Mouse (Mus musculus) left cerebral cortex, postnatal 10 days (tissue): Measurements from ENCODE around the gene Btbd9. TPM values are rescaled to one million over a fixed set of nuclear protein-coding genes. Genes with fewer than 3 reads are reported as not detected.

ENCODE experiments used
- DNase-seq, 2 experiments: peaks; one replicate each; pipeline ENCODE4 v3.0.0; 2021 to 2022; ENCODE audit warnings: low spot score in 2 of 2, mixed read lengths in 1 of 2; ENCODE audit errors: extremely low spot score in 1 of 2
- intact Hi-C: fragments of 180-260 bp; cut with DNase I; formaldehyde crosslinking; loops from one replicate; pipeline ENCODE4 v1.15.1; 2025
- total RNA-seq, 2 experiments: library from RNA; stranded (reverse); gene quantifications; 2 replicates each; pipeline ENCODE4 v1.2.3; 2021

Btbd9 gene
- total RNA-seq, 2 experiments from 2014 or later = 88.7 to 93.1 TPM

GRCm38 (mm10) chr17:30439702-30440101, 136.6 kb downstream of the Btbd9 start:
- intact Hi-C loops = no loop called here

GRCm38 (mm10) chr17:30438786-30439185, 137.5 kb downstream of the Btbd9 start:
- intact Hi-C loops = no loop called here
- DNase-seq = no peak

More at GRCm38 (mm10) chr17:30439702-30440101, 136.6 kb downstream of the Btbd9 start:
- no peak for DNase-seq

GRCm38 (mm10) chr17:30436021-30436461, 140.2 kb downstream of the Btbd9 start:
- no peak for DNase-seq

GRCm38 (mm10) chr17:30435478-30435877, 140.8 kb downstream of the Btbd9 start:
- no peak for DNase-seq
- intact Hi-C loops = no loop called here

More at GRCm38 (mm10) chr17:30436021-30436461, 140.2 kb downstream of the Btbd9 start:
- intact Hi-C loops = no loop called here

GRCm38 (mm10) chr17:30432094-30432493, 144.2 kb downstream of the Btbd9 start:
- intact Hi-C loops = no loop called here
- DNase-seq = no peak

GRCm38 (mm10) chr17:30430961-30431640, 145.2 kb downstream of the Btbd9 start:
- DNase-seq = no peak
- intact Hi-C loops = no loop called here

- DNase-seq = no peak
- intact Hi-C loops = no loop called here
Measured at GRCm38 (mm10) chr17:30428661-30429060, 147.6 kb downstream of the Btbd9 start.

- intact Hi-C loops = no loop called here
- no peak for DNase-seq
Measured at GRCm38 (mm10) chr17:30423256-30423852, 152.9 kb downstream of the Btbd9 start.

GRCm38 (mm10) chr17:30422278-30422677, 154.0 kb downstream of the Btbd9 start:
- intact Hi-C loops = no loop called here
- no peak for DNase-seq

- no peak for DNase-seq
- intact Hi-C loops = no loop called here
Measured at GRCm38 (mm10) chr17:30421256-30421655, 155.0 kb downstream of the Btbd9 start.

GRCm38 (mm10) chr17:30419494-30419893, 156.8 kb downstream of the Btbd9 start:
- no peak for DNase-seq
- intact Hi-C loops = no loop called here

- no peak for DNase-seq
Measured at GRCm38 (mm10) chr17:30418510-30418909, 157.8 kb downstream of the Btbd9 start.

GRCm38 (mm10) chr17:30417106-30417505, 159.2 kb downstream of the Btbd9 start:
- DNase-seq = no peak
- intact Hi-C loops = no loop called here

More at GRCm38 (mm10) chr17:30418510-30418909, 157.8 kb downstream of the Btbd9 start:
- intact Hi-C loops = no loop called here

GRCm38 (mm10) chr17:30415693-30416092, 160.6 kb downstream of the Btbd9 start:
- DNase-seq = no peak
- intact Hi-C loops = no loop called here

- no peak for DNase-seq
- intact Hi-C loops = no loop called here
Measured at GRCm38 (mm10) chr17:30412991-30413390, 163.3 kb downstream of the Btbd9 start.

- intact Hi-C loops = no loop called here
- no peak for DNase-seq
Measured at GRCm38 (mm10) chr17:30406002-30406401, 170.3 kb downstream of the Btbd9 start.

GRCm38 (mm10) chr17:30402871-30403270, 173.4 kb downstream of the Btbd9 start:
- no peak for DNase-seq
- intact Hi-C loops = no loop called here

GRCm38 (mm10) chr17:30395261-30395660, 181.0 kb downstream of the Btbd9 start:
- no peak for DNase-seq
- intact Hi-C loops = no loop called here

GRCm38 (mm10) chr17:30392031-30392430, 184.3 kb downstream of the Btbd9 start:
- intact Hi-C loops = no loop called here
- DNase-seq = no peak

GRCm38 (mm10) chr17:30391220-30391619, 185.1 kb downstream of the Btbd9 start:
- no peak for DNase-seq
- intact Hi-C loops = no loop called here
